Mouse (Mus musculus) stomach, embryonic 16.5 days (tissue): ENCODE measurements around the gene Lrrc46. TPM values are rescaled to one million over a fixed set of nuclear protein-coding genes. Genes with fewer than 3 reads are reported as not detected.

Experiments used
- ATAC-seq: fragments of 200-750 bp; cut with Nextera tagmentation; 2 replicates; pipeline ENCODE4 v1.8.0; 2017; ENCODE audit warnings: moderate number of reproducible peaks, moderate TSS enrichment; ENCODE audit not compliant: insufficient read depth, low FRiP score
- H3K27ac ChIP-seq: fragments of 300-500 bp; sonication (generic); 2 replicates; pipeline ENCODE4 v1.5.1; 2014; ENCODE audit warnings: low read length
- H3K27me3 ChIP-seq: fragments of 300-500 bp; sonication (generic); 2 replicates; pipeline ENCODE4 v1.6.1; 2014; ENCODE audit warnings: low read length, control low read depth, mixed read lengths; ENCODE audit not compliant: control insufficient read depth, insufficient read depth
- H3K36me3 ChIP-seq: fragments of 300-500 bp; sonication (generic); 2 replicates; pipeline ENCODE4 v1.6.1; 2014; ENCODE audit warnings: low read length; ENCODE audit not compliant: control insufficient read depth, insufficient read depth
- H3K4me1 ChIP-seq: fragments of 300-500 bp; sonication (generic); 2 replicates; pipeline ENCODE4 v1.6.1; 2014; ENCODE audit warnings: low read length, control low read depth, mixed read lengths; ENCODE audit not compliant: control insufficient read depth, insufficient read depth
- H3K4me2 ChIP-seq: fragments of 300-500 bp; sonication (generic); 2 replicates; pipeline ENCODE4 v1.6.1; 2014; ENCODE audit warnings: low read depth, low read length, mixed read lengths
- H3K4me3 ChIP-seq: fragments of 300-500 bp; sonication (generic); replicated peaks from 2 replicates; pipeline ENCODE4 v1.5.1; 2014; ENCODE audit warnings: mild to moderate bottlenecking, low read length
- H3K9ac ChIP-seq: fragments of 300-500 bp; sonication (generic); 2 replicates; pipeline ENCODE4 v1.6.1; 2014; ENCODE audit warnings: low read length
- H3K9me3 ChIP-seq: fragments of 300-500 bp; sonication (generic); replicated peaks from 2 replicates; pipeline ENCODE4 v1.6.1; 2016; ENCODE audit warnings: low read length, control low read depth; ENCODE audit not compliant: control insufficient read depth
- WGBS: fragments of 180-500 bp; shearing (Covaris S2); extraction: QIAGEN DNeasy Blood & Tissue Kit; methylation state at CpG from one replicate; pipeline ENCODE4 v1.1.7; 2014; 5-methylcytosine and 5-hydroxymethylcytosine counted together
- polyA plus RNA-seq: library from polyadenylated mRNA; unstranded; fragments of >200 nt; fragmentation: Nextera tagmentation; extraction: Ambion mirVana; gene quantifications from 2 replicates; pipeline ENCODE4 v1.2.1, GENCODE M21; 2015

Gene Lrrc46
- polyA plus RNA-seq, 1 experiment from 2014 or later, result 0.62 TPM

GRCm38 (mm10) chr11:97052219-97052646 lies 11.0 kb upstream of the Lrrc46 start:
- Histone ChIP-seq H3K27me3 (no peaks in the 10 kb centered on the region), H3K4me2 (peak overlapping the region; percentile 92), H3K9me3 (no peaks in the 10 kb centered on the region), H3K36me3 (peaks cover 11% of the 10 kb centered on the region; the same call in 1 of the 2 replicates), H3K4me3 (peak overlapping the region; percentile 76), H3K4me1 (peaks cover 22% of the 10 kb centered on the region), H3K27ac (no peak overlapping the region), H3K9ac (peak overlapping the region; percentile 86; the same call in 1 of the 2 replicates)
- 16% methylated on average over 11 of the region's 11 CpGs for WGBS
- peak; percentile 73 for ATAC-seq

DNA sequence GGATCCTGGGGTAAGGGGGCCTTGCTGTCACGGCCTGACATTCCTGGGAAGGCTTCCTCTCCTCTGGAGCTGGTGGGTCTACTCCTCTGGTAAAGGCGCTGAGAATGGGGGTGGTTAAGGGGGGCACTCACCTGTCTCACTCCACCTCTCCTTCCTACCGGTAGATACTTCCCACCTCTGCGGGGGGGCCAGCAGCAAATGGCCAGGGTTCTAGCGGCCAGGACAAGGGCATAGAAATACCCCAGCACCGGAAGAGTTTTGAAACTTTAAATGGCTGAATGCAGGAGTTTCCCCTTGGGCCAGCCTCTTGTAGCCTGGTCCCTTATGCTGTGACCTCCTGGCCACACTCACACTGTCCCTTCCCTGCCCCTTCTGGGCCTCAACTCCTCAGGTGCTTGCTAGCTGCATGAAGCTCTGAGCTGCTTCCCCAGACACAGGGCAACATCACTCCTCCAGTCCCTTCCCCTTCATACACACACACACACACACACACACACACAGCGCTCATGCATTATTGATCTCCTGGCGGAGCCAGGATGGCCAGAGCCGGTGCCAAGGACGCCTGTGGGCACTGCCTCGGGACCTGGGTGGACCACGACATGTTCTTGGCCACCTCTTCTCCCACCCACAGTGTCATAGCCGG lies 9.9 kb upstream of the Lrrc46 start:
- Histone ChIP-seq H3K4me3 (peak overlapping the region; percentile 76), H3K36me3 (peaks cover 8% of the 10 kb centered on the region; the same call in 1 of the 2 replicates), H3K4me1 (peaks cover 22% of the 10 kb centered on the region), H3K9me3 (no peaks in the 10 kb centered on the region), H3K27me3 (no peaks in the 10 kb centered on the region), H3K9ac (peak overlapping the region; percentile 86), H3K4me2 (peak overlapping the region; percentile 92), H3K27ac (peak overlapping the region; percentile 72)
- ATAC-seq, result no peak
- 16% methylated on average over 13 of the region's 13 CpGs for WGBS

GRCm38 (mm10) chr11:97050216-97050943 lies 9.2 kb upstream of the Lrrc46 start, which contains the start of gene Osbpl7:
Gene Osbpl7, plus strand, starts transcription at chr11:97050628.
- Histone ChIP-seq H3K27ac (peak within 1 kb of the TSS; percentile 72), H3K4me1 (peaks cover 22% of the 10 kb centered on the region), H3K27me3 (no peaks in the 10 kb centered on the region), H3K36me3 (peaks cover 14% of the 10 kb centered on the region; the same call in 1 of the 2 replicates), H3K4me2 (peak within 1 kb of the TSS; percentile 92), H3K9ac (peak within 1 kb of the TSS; percentile 86), H3K4me3 (peak within 1 kb of the TSS; percentile 76), H3K9me3 (no peaks in the 10 kb centered on the region)
- WGBS, result 6% methylated on average over 18 of the region's 18 CpGs
- ATAC-seq, result peak; percentile 79

GRCm38 (mm10) chr11:97049492-97050085 lies 8.4 kb upstream of the Lrrc46 start:
- no peak overlapping the region for H3K4me2 ChIP-seq
- H3K36me3 ChIP-seq, result peaks cover 15% of the 10 kb centered on the region; the same call in 1 of the 2 replicates
- no peaks in the 10 kb centered on the region for H3K27me3 ChIP-seq
- no peak for ATAC-seq
- no peak overlapping the region for H3K9ac ChIP-seq
- H3K4me3 ChIP-seq, result no peak overlapping the region
- H3K4me1 ChIP-seq, result peaks cover 22% of the 10 kb centered on the region
- no peaks in the 10 kb centered on the region for H3K9me3 ChIP-seq
- 72% methylated on average over 6 of the region's 6 CpGs for WGBS
- H3K27ac ChIP-seq, result no peak overlapping the region

GRCm38 (mm10) chr11:97048090-97048650 lies 7.0 kb upstream of the Lrrc46 start:
- ATAC-seq, result no peak
- Histone ChIP-seq H3K4me3 (no peak overlapping the region), H3K9ac (no peak overlapping the region), H3K27ac (no peak overlapping the region), H3K4me2 (no peak overlapping the region), H3K9me3 (no peaks in the 10 kb centered on the region), H3K36me3 (peaks cover 9% of the 10 kb centered on the region; the same call in 1 of the 2 replicates), H3K27me3 (no peaks in the 10 kb centered on the region), H3K4me1 (peaks cover 22% of the 10 kb centered on the region)
- WGBS, result 78% methylated on average over 8 of the region's 8 CpGs

DNA sequence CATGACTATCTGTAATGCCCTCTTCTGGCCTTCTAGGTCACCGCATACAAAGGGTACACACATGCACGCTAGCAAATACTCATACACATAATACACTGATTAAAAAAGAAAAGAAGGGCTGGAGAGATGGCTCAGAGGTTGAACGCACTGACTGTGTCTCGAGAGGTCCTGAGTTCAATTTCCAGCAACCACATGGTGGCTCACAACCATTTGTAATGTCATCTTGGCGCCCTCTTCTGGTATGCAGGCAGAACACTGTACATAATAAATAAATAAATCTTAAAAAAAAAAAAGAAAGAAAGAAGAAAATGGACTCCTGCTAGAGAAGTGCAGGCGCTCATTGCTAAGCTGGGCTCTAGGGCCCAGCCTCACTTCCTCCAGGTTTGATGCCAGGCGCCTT lies 4.7 kb upstream of the Lrrc46 start:
- WGBS, result 77% methylated on average over 7 of the region's 7 CpGs
- peaks cover 9% of the 10 kb centered on the region; the same call in 1 of the 2 replicates for H3K36me3 ChIP-seq
- no peak overlapping the region for H3K27ac ChIP-seq
- no peak for ATAC-seq
- H3K4me2 ChIP-seq, result no peak overlapping the region
- no peaks in the 10 kb centered on the region for H3K27me3 ChIP-seq
- H3K4me3 ChIP-seq, result no peak overlapping the region
- no peaks in the 10 kb centered on the region for H3K9me3 ChIP-seq
- H3K9ac ChIP-seq, result no peak overlapping the region
- H3K4me1 ChIP-seq, result peaks cover 13% of the 10 kb centered on the region

GRCm38 (mm10) chr11:97044902-97045301 lies 3.7 kb upstream of the Lrrc46 start:
- Histone ChIP-seq H3K9me3 (no peaks in the 10 kb centered on the region), H3K27ac (no peak overlapping the region), H3K27me3 (no peaks in the 10 kb centered on the region), H3K9ac (no peak overlapping the region), H3K36me3 (peaks cover 9% of the 10 kb centered on the region; the same call in 1 of the 2 replicates), H3K4me3 (no peak overlapping the region), H3K4me1 (peaks cover 10% of the 10 kb centered on the region), H3K4me2 (no peak overlapping the region)
- WGBS, result 93% methylated on average over 8 of the region's 8 CpGs
- no peak for ATAC-seq

DNA sequence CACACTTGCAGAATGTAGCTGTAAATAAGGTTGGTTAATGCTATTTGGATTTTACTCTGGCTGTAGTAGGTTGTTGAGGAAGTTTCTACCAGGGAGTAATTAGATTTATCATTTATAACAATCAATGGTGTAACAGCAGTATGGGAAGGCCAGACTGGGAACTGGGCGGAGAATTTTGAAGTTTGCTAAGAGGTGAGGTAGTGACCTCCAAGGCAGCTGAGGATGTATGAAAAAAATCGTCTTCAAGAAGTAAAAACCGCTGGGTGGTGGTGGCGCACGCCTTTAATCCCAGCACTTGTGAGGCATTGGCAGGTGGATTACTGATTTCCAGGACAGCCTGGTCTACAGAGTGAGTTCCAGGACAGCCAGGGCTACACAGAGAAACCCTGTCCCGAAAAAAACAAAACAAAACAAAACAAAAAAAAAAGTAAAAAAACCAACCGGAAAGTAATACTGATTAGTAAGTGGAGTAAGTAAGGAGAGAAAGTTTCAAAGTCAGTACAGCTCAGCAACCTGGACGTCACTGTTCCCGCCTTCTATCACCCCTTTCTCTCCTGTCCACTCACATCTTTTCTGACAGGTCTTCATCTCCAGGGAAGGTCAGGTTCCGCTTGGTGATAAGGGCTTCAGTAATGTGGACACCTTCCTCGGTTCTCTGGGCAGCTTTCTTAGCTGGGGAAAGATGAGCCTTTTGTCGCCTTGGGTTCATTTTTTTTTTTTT lies 746 bp downstream of the Lrrc46 start:
- no peak overlapping the region for H3K27ac ChIP-seq
- H3K9me3 ChIP-seq, result no peaks in the 10 kb centered on the region
- H3K27me3 ChIP-seq, result no peaks in the 10 kb centered on the region
- no peak for ATAC-seq
- H3K4me2 ChIP-seq, result peak overlapping the region; percentile 98
- peak overlapping the region; percentile 64 for H3K9ac ChIP-seq
- WGBS, result 41% methylated on average over 12 of the region's 12 CpGs
- H3K36me3 ChIP-seq, result peaks cover 4% of the 10 kb centered on the region; the same call in 1 of the 2 replicates
- H3K4me3 ChIP-seq, result peak overlapping the region; percentile 76
- H3K4me1 ChIP-seq, result peaks cover 10% of the 10 kb centered on the region
